Mouse (Mus musculus) forebrain, embryonic 13.5 days (tissue): ENCODE data around the gene Snai1. TPM values are rescaled to one million over a fixed set of nuclear protein-coding genes. Genes with fewer than 3 reads are reported as not detected.
A peak's percentile ranks its signal among the peaks of the same experiment; 100 is the strongest.

Experiments
- ATAC-seq: fragments of 200-750 bp; cut with Nextera tagmentation; 2 replicates; pipeline ENCODE4 v1.8.0; 2017
- H3K27ac ChIP-seq: fragments of 300-500 bp; sonication (generic); 2 replicates; pipeline ENCODE4 v1.5.1; 2015; ENCODE audit warnings: inconsistent platforms, mild to moderate bottlenecking, moderate library complexity
- H3K27me3 ChIP-seq: fragments of 300-500 bp; sonication (generic); 2 replicates; pipeline ENCODE4 v1.6.1; 2015; ENCODE audit warnings: mild to moderate bottlenecking, inconsistent platforms
- H3K36me3 ChIP-seq: fragments of 300-500 bp; sonication (generic); 2 replicates; pipeline ENCODE4 v1.6.1; 2015; ENCODE audit warnings: mild to moderate bottlenecking, inconsistent platforms; ENCODE audit not compliant: poor library complexity, severe bottlenecking
- H3K4me1 ChIP-seq: fragments of 300-500 bp; sonication (generic); 2 replicates; pipeline ENCODE4 v1.6.1; 2015; ENCODE audit warnings: inconsistent platforms
- H3K4me2 ChIP-seq: fragments of 300-500 bp; sonication (generic); 2 replicates; pipeline ENCODE4 v1.6.1; 2015; ENCODE audit warnings: inconsistent platforms, mild to moderate bottlenecking, moderate library complexity
- H3K4me3 ChIP-seq: fragments of 300-500 bp; sonication (generic); 2 replicates; pipeline ENCODE4 v1.5.1; 2015; ENCODE audit warnings: mild to moderate bottlenecking, inconsistent platforms
- H3K9ac ChIP-seq: fragments of 300-500 bp; sonication (generic); 2 replicates; pipeline ENCODE4 v1.6.1; 2015; ENCODE audit warnings: mild to moderate bottlenecking, inconsistent platforms
- H3K9me3 ChIP-seq: fragments of 300-500 bp; sonication (generic); replicated peaks from 2 replicates; pipeline ENCODE4 v1.6.1; 2016; ENCODE audit warnings: inconsistent platforms
- WGBS: fragments of 180-500 bp; shearing (Covaris S2); methylation state at CpG from one replicate; pipeline ENCODE4 v1.1.7; 2015; 5-methylcytosine and 5-hydroxymethylcytosine counted together
- polyA plus RNA-seq: library from polyadenylated mRNA; unstranded; fragments of >200 nt; fragmentation: Nextera tagmentation; extraction: Ambion mirVana; gene quantifications from 2 replicates; pipeline ENCODE4 v1.2.1, GENCODE M21; 2015

Snai1 gene
- 1.9 and 2.7 TPM in 2 replicates for polyA plus RNA-seq

DNA sequence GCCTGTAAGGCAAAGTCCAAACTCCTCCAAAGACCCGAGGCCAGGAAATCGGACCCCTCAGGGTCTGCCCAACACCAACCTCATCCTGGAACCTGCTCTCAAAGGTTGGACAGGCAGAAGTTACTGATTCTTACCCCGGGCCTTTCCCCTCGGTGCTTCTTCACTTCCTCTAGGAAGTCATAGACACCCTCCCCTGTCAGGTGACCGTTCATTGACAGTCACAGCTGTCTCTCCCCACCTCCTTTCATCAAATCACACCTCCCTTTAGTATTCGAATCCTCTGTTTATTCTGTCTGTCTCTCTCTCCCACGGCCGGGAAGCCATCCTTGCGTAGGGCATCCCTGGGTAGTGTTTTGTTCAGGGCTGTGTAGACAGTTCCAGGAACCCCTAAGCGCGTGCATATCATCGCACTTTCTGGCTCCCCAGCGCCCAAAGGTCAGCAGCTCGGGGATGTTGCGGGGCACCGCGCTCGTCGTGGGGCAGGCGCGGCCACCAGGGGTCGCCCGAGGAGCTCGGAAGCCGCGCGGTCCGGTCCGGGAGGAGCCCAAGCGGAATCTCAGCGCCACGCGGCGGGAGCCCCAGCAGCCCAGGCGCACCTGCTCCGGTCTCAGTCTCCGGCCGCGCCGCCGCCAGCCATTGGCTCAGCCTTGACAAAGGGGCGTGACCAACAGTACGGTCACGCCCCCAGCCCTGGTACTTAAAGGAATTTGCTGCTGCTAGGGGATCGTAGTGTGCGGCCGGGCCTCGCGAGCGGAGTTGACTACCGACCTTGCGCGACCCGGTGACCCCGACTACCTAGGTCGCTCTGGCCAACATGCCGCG, at the start of gene Snai1:
TSS of gene Snai1 (plus strand) at position 720 of the 822 bp plus-strand sequence.
- 2% methylated on average over 58 of the region's 58 CpGs for WGBS
- Histone ChIP-seq H3K27me3 (peaks cover 68% of the 10 kb centered on the region), H3K36me3 (no peaks in the 10 kb centered on the region), H3K27ac (no peak within 1 kb of the TSS), H3K4me2 (peak within 1 kb of the TSS; percentile 83), H3K4me3 (peak within 1 kb of the TSS; percentile 45), H3K9ac (peak within 1 kb of the TSS; percentile 60), H3K9me3 (no peaks in the 10 kb centered on the region), H3K4me1 (peaks cover 36% of the 10 kb centered on the region)
- peak; percentile 98 for ATAC-seq

DNA sequence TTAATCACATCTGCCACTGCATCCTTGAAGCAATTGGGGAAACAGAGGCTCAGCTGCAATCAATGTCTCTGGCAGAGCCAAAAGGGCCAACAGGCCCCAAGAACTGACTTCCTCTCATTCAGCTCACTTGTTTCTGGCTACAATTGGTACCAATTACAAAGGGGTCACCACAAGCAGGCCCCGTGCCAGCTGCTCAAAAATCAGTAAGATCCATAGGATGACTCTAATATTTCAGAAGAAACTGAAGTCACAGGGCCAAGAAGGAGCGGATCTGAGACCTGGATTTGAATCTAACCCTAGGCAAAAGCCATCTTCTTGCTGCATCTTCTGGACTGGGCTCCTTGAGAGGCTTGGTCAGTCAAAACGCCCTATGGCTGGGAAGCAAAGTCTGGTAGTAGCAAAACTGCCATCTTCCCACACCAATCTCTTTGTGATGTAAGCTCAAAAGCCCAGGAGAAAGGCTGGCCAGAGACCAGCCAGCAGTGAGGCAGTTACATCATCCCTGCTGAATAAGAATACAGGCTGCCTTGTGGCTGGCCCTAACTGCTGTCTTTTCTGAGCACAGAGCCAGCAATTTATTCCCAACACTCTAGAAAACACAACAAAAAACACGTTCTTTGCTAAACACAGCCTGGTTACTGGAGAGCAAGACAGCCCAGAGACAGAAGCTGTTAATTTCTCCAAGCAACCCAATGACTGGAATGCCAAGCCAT, 47.0 kb upstream of the Snai1 start:
- no peaks in the 10 kb centered on the region for H3K9me3 ChIP-seq
- no peaks in the 10 kb centered on the region for H3K27me3 ChIP-seq
- H3K4me2 ChIP-seq, result peak overlapping the region; percentile 99
- peaks cover 11% of the 10 kb centered on the region; the same call in 1 of the 2 replicates for H3K36me3 ChIP-seq
- H3K9ac ChIP-seq, result peak overlapping the region; percentile 97
- H3K4me3 ChIP-seq, result peak overlapping the region; percentile 99
- ATAC-seq, result no peak
- 76% methylated on average over 4 of the region's 4 CpGs for WGBS
- peak overlapping the region; percentile 65; the same call in 1 of the 2 replicates for H3K27ac ChIP-seq
- peaks cover 27% of the 10 kb centered on the region for H3K4me1 ChIP-seq

DNA sequence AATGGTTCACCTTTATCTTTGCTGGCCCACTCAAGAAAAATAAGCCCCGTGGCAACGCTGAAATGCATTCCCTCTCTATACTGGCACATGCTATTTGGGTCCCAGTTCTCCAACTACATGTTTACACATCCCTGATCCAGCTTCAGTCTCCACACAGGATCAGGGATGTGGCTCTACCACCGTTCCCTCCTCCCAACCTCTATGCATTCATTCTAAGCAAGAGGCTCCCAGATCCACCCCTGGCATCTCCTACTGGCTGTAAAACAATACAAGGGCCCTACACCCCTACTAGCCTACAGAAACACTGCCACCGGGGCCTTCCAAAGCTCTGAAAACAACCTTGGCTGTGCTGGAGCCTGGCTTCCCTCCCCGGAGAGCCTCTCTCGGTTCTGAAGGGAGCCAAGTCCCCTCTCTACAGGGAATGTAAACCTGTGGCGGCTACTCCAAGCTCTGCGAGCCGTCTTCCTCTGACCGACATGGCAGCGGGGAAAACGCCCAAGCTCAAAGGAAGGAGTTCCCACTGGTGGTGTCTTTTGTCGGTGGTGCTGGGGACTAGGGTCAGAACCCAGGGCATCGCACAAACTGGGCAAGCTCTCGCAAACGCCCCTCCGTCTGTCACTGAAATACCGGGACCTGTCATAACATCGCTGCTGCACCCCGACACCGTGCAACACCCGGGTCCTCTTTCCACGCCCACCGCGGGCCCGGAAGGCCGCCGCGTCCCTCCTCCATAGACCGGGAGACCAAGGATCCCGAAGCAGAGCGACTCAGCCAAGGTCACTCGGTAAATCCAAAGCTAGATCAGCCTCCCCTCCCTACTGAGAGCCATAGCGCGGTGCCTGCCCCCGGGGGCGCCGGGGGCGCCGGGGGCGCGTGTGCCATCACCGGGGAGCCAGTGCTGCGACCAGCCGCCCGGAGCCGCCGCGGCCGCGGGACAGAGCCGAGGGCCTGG, 46.0 kb upstream of the Snai1 start, which contains the start of gene Rnf114:
TSS of gene Rnf114 (plus strand) at position 889 of the 952 bp plus-strand sequence.
- 4% methylated on average over 52 of the region's 52 CpGs for WGBS
- H3K36me3 ChIP-seq, result peaks cover 8% of the 10 kb centered on the region; the same call in 1 of the 2 replicates
- H3K27ac ChIP-seq, result peak within 1 kb of the TSS; percentile 98
- peak within 1 kb of the TSS; percentile 97 for H3K9ac ChIP-seq
- H3K4me3 ChIP-seq, result peak within 1 kb of the TSS; percentile 99
- peak within 1 kb of the TSS; percentile 99 for H3K4me2 ChIP-seq
- peak; percentile 46 for ATAC-seq
- peaks cover 25% of the 10 kb centered on the region for H3K4me1 ChIP-seq
- no peaks in the 10 kb centered on the region for H3K9me3 ChIP-seq
- no peaks in the 10 kb centered on the region for H3K27me3 ChIP-seq

DNA sequence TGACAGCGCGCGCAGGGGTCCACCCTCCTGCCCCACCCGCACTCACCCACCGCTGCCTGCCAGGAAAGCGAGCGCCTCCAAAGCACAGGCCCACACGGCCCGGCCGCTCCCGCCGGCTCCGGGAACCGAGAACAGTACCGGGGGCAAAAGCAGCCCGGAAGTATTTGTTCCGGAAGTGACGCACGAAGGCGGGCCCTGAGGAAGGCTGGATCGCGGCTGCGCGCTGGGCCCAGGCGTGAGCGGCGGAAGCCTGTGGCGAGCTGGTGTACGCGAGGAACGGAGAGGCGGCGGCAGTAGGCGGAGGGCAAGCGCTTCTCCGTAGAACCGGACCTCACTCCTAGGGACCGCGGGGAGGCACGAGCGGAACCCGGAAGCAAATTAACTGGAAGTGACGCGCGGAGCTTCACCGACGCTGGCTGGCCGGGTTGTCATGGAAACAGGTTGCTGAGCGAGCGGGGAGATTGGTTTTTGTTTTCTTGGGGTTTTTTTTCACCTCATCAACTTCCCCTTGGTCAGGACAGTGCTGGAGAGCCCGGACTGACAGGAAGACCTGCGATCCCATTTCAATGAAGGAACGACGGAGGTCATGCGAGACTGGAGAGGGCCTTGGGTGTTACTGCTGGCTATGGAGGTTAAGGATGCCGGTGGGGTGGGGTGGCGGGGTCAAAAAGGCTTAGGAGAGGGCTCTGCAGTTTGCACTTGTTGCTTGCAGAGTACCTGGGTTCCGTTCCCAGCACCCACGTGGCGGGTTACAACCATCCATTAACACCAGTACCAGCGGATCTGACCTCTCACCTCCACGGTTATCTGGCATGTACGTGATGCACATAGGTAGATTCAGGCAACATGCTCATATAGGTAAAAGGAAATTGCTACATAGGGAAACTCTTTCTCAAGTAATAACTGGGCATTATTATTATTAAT, 45.0 kb upstream of the Snai1 start, which contains the start of gene Spata2:
TSS of gene Spata2 (minus strand) at position 175 of the 924 bp plus-strand sequence.
- H3K4me1 ChIP-seq, result peaks cover 25% of the 10 kb centered on the region
- H3K36me3 ChIP-seq, result peaks cover 2% of the 10 kb centered on the region; the same call in 1 of the 2 replicates
- WGBS, result 2% methylated on average over 63 of the region's 63 CpGs
- H3K27me3 ChIP-seq, result no peaks in the 10 kb centered on the region
- peak; percentile 92 for ATAC-seq
- H3K4me3 ChIP-seq, result peak within 1 kb of the TSS; percentile 99
- H3K27ac ChIP-seq, result peak within 1 kb of the TSS; percentile 98
- peak within 1 kb of the TSS; percentile 99 for H3K4me2 ChIP-seq
- H3K9me3 ChIP-seq, result no peaks in the 10 kb centered on the region
- H3K9ac ChIP-seq, result peak within 1 kb of the TSS; percentile 97

DNA sequence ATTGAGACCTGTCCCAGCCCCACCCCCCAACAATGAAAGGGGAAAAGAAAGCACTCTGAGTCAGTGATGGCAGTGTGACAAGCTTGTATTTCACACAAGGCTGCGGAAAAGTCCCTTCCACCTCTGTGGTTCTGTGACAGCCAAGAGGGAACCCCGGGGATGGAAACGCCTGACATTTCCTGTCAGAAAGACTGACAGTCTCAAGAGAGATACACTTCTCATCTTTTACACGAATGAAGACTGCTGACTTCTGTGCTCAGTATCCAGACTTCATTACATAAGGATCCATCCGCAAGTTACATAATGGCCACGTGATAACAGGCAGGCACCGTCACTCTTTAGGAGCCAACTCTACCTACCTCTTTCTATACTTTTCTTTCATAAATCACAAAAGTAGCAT, 41.6 kb upstream of the Snai1 start:
- ATAC-seq, result no peak
- no peak overlapping the region for H3K4me3 ChIP-seq
- H3K9me3 ChIP-seq, result no peaks in the 10 kb centered on the region
- no peak overlapping the region for H3K27ac ChIP-seq
- H3K4me1 ChIP-seq, result peaks cover 14% of the 10 kb centered on the region
- H3K4me2 ChIP-seq, result no peak overlapping the region
- no peaks in the 10 kb centered on the region for H3K27me3 ChIP-seq
- WGBS, result 81% methylated on average over 7 of the region's 7 CpGs
- no peaks in the 10 kb centered on the region; the same call in 1 of the 2 replicates for H3K36me3 ChIP-seq
- H3K9ac ChIP-seq, result no peak overlapping the region

DNA sequence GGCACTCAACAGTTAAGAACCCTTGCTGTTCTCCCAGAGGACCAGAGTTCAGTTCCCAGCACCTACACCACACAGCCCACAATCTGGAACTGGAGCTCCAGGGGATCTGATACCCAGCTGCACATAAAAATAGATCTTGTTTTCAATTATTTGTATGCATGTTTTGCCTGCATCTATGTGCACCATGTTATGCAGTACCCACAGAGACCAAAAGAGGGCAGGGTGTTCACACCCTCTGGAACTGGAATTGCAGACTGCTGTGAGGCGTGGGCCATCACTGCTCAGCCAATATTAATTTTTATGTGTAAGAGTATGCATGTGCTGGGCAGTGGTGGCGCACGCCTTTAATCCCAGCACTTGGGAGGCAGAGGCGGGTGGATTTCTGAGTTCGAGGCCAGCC, 40.7 kb upstream of the Snai1 start:
- H3K4me2 ChIP-seq, result no peak overlapping the region
- peaks cover 7% of the 10 kb centered on the region for H3K4me1 ChIP-seq
- H3K9ac ChIP-seq, result no peak overlapping the region
- ATAC-seq, result no peak
- no peaks in the 10 kb centered on the region; the same call in 1 of the 2 replicates for H3K36me3 ChIP-seq
- H3K4me3 ChIP-seq, result no peak overlapping the region
- H3K27me3 ChIP-seq, result no peaks in the 10 kb centered on the region
- no peak overlapping the region for H3K27ac ChIP-seq
- no peaks in the 10 kb centered on the region for H3K9me3 ChIP-seq
- WGBS, result 74% methylated on average over 5 of the region's 5 CpGs

DNA sequence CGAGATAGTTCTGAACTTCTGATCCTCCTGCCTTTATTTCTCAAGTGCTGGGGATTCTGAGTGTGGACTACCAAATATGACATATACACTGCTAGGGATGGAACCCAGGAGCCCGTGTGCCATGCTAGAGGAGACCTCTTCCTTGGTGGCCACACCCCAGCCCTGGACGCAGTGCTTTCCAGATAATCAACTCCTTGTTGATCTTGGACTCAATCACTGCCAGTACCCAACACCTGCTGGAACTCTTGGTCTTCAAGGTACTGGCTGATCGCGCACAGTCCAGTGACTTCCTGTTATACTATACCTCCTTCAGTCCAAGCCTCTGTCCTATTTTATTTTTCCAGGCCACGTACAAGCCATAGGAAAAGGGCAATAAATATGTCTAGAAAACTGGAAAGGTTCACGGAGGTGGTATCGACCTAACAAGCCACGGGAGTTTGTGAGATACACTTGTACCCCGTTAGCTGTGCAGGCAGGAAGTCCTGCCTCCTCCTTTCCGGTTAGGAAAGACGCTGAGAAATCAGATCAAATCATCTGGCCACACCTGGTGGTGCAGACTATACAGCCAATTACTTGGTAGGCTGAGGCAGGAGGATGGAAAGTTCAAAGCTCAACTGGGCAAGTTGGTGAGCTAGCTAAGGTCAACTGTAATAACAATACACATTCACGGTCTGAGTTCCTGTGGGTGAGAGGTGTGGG, 35.3 kb upstream of the Snai1 start:
- WGBS, result 53% methylated on average over 13 of the region's 13 CpGs
- Histone ChIP-seq H3K4me1 (peaks cover 32% of the 10 kb centered on the region), H3K4me2 (peak overlapping the region; percentile 96), H3K36me3 (peaks cover 17% of the 10 kb centered on the region), H3K27me3 (no peaks in the 10 kb centered on the region), H3K9me3 (no peaks in the 10 kb centered on the region), H3K9ac (0 out of 2 replicates have a peak overlapping the region, but pooled peaks have one; percentile 90), H3K27ac (no peak overlapping the region), H3K4me3 (peak overlapping the region; percentile 97)
- peak; percentile 9; the same call in 1 of the 2 replicates for ATAC-seq

DNA sequence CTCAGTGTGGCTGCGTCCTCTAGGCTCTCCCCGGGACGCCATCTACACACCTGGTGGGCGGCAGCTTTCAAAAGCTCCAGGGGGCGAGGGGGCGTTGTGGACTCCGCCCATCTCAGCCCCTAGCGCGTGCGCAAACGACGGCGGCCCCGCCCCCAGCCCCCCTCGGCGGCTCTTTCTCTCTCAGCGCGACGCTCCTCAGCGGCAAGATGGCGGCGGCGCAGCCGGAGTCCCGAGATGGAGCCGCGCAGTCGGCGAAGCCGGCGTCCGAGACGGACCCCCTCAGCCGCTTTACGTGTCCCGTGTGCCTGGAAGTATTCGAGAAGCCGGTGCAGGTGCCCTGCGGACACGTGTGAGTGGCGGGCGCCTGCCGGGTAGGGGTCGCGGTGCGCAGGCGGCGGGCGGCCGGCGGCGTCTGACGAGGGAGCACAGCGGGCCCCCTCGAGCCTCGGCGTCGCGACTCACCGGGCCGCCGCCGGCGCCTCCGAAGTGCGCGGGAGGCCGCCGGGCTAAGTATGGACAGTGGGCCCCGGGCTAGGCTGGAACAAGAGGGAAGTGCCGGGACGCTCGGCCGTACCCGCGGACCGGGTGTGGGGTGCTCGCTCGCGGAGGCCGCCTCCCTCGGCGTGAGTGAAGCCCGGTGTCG, 34.6 kb upstream of the Snai1 start:
- Histone ChIP-seq H3K9ac (peak overlapping the region; percentile 90), H3K27ac (peak overlapping the region; percentile 83), H3K4me2 (peak overlapping the region; percentile 96), H3K9me3 (no peaks in the 10 kb centered on the region), H3K4me3 (peak overlapping the region; percentile 97), H3K36me3 (peaks cover 23% of the 10 kb centered on the region), H3K27me3 (no peaks in the 10 kb centered on the region), H3K4me1 (peaks cover 32% of the 10 kb centered on the region)
- WGBS, result under 1% methylated on average over 84 of the region's 85 CpGs
- peak; percentile 93 for ATAC-seq

DNA sequence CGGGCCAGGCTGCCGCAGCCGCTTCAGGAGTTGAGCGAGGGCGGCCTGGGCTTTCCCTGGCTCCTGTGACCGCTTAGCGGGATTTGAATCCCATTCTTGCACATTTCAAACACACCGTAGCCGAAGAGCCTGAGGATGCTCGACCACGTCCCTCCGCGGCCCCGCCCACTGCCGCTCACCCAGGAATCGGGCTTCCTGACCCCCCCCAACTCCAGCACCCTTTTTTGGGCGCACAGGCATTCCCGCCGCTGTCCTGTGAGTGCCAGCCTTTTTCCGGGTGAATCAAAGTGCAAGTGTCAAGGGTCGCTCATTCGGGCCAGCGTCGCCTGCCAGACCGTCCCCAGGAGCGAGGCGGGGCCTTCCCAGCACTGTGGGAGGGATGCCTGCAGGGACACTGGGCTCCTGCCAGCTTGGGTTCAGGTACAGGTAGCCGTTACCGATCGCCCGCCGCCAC, 34.1 kb upstream of the Snai1 start:
- H3K9ac ChIP-seq, result peak overlapping the region; percentile 90
- H3K4me2 ChIP-seq, result peak overlapping the region; percentile 96
- peaks cover 29% of the 10 kb centered on the region for H3K36me3 ChIP-seq
- peak overlapping the region; percentile 83 for H3K27ac ChIP-seq
- H3K4me3 ChIP-seq, result peak overlapping the region; percentile 97
- H3K4me1 ChIP-seq, result peaks cover 32% of the 10 kb centered on the region
- H3K9me3 ChIP-seq, result no peaks in the 10 kb centered on the region
- 0 out of 2 replicates have a peak, but pooled peaks have one; percentile 25 for ATAC-seq
- no peaks in the 10 kb centered on the region for H3K27me3 ChIP-seq
- 1% methylated on average over 32 of the region's 32 CpGs for WGBS
